Mouse (Mus musculus) intestine, postnatal 0 days (tissue): ENCODE measurements around the gene Gramd1c. TPM values are rescaled to one million over a fixed set of nuclear protein-coding genes. Genes with fewer than 3 reads are reported as not detected.
A peak's percentile ranks its signal among the peaks of the same experiment; 100 is the strongest.

ENCODE experiments used
- ATAC-seq: fragments of 200-750 bp; cut with Nextera tagmentation; 2 replicates; pipeline ENCODE4 v1.8.0; 2017; ENCODE audit warnings: mild to moderate bottlenecking, moderate TSS enrichment, moderate library complexity
- H3K27ac ChIP-seq: fragments of 300-500 bp; sonication (generic); 2 replicates; pipeline ENCODE4 v1.5.1; 2014; ENCODE audit warnings: mild to moderate bottlenecking, low read depth, low read length, moderate library complexity
- H3K27me3 ChIP-seq: fragments of 300-500 bp; sonication (generic); replicated peaks from 2 replicates; pipeline ENCODE4 v1.6.1; 2014; ENCODE audit warnings: low read length, mixed read lengths; ENCODE audit not compliant: control insufficient read depth, insufficient read depth
- H3K36me3 ChIP-seq: fragments of 300-500 bp; sonication (generic); 2 replicates; pipeline ENCODE4 v1.6.1; 2014; ENCODE audit warnings: mild to moderate bottlenecking, moderate library complexity; ENCODE audit not compliant: control insufficient read depth, insufficient read depth
- H3K4me1 ChIP-seq: fragments of 300-500 bp; sonication (generic); replicated peaks from 2 replicates; pipeline ENCODE4 v1.6.1; 2014; ENCODE audit warnings: antibody characterized with exemption, low read length, mixed read lengths; ENCODE audit not compliant: control insufficient read depth, insufficient read depth
- H3K4me2 ChIP-seq: fragments of 300-500 bp; sonication (generic); replicated peaks from 2 replicates; pipeline ENCODE4 v1.6.1; 2014; ENCODE audit warnings: low read depth, mild to moderate bottlenecking, moderate library complexity
- H3K4me3 ChIP-seq: fragments of 300-500 bp; sonication (generic); 2 replicates; pipeline ENCODE4 v1.5.1; 2014; ENCODE audit warnings: low read depth, low read length
- H3K9ac ChIP-seq: fragments of 300-500 bp; sonication (generic); 2 replicates; pipeline ENCODE4 v1.6.1; 2014; ENCODE audit warnings: mild to moderate bottlenecking, low read depth, low read length
- H3K9me3 ChIP-seq: fragments of 300-500 bp; sonication (generic); 2 replicates; pipeline ENCODE4 v1.6.1; 2016; ENCODE audit warnings: mixed run types; ENCODE audit not compliant: control insufficient read depth
- CTCF ChIP-seq: sonication (generic); IDR thresholded peaks from 2 replicates; pipeline ENCODE4 v1.5.1; 2016; ENCODE audit warnings: low read depth, mild to moderate bottlenecking, control low read depth, antibody characterized with exemption, moderate library complexity
- WGBS: fragments of 180-500 bp; shearing (Covaris S2); extraction: QIAGEN DNeasy Blood & Tissue Kit; methylation state at CpG from one replicate; pipeline ENCODE4 v1.1.7; 2014; 5-methylcytosine and 5-hydroxymethylcytosine counted together
- polyA plus RNA-seq: library from polyadenylated mRNA; unstranded; fragments of >200 nt; fragmentation: Nextera tagmentation; extraction: Ambion mirVana; gene quantifications from 2 replicates; pipeline ENCODE4 v1.2.1, GENCODE M21; 2015

Gene Gramd1c
- polyA plus RNA-seq, 1 experiment from 2014 or later: 7.0 TPM

DNA sequence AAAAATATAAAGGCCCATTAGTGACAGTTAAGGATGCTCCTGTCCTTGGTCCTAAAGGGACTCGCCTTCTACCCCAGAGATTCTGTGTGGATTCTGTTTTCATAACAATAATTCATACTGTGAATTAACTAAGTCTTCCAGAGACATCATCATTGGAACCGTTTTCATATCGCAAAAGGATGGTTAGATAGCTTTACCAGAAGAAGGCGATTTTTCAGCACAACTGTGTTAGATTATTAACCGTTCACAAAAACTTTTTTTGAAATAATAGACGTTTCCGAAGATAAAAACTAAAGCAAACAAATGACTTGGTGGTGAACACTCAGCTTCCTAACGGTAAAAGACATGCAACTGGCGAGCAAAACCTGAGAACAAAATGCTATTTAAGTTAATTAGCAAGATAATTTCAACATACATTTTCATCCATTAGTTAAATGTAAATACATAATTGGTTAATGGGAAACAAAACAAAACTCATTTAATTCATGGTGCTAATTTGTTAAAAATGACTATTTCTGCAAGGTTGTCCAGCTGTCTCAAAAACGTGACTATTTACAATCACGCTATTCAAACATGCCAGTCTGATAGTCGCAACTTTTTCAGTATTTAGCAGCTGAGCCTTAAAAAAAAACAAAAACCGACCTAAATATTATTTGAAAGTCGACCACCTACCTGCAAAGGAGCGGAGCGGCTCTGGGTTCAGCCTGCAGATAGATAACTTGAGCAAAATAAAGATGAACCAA, 47.6 kb downstream of the Gramd1c start:
- no peak overlapping the region for H3K27ac ChIP-seq
- H3K4me3 ChIP-seq: peak overlapping the region; percentile 39
- no peaks in the 10 kb centered on the region for H3K27me3 ChIP-seq
- peak overlapping the region; percentile 55 for H3K9ac ChIP-seq
- TF ChIP-seq CTCF: no peak
- no peak for ATAC-seq
- WGBS: 39% methylated on average over 16 of the region's 16 CpGs
- no peaks in the 10 kb centered on the region for H3K4me1 ChIP-seq
- peak overlapping the region; percentile 59 for H3K4me2 ChIP-seq
- 0 out of 2 replicates have a peak, but pooled peaks cover 4% of the 10 kb centered on the region for H3K36me3 ChIP-seq
- H3K9me3 ChIP-seq: no peaks in the 10 kb centered on the region

DNA sequence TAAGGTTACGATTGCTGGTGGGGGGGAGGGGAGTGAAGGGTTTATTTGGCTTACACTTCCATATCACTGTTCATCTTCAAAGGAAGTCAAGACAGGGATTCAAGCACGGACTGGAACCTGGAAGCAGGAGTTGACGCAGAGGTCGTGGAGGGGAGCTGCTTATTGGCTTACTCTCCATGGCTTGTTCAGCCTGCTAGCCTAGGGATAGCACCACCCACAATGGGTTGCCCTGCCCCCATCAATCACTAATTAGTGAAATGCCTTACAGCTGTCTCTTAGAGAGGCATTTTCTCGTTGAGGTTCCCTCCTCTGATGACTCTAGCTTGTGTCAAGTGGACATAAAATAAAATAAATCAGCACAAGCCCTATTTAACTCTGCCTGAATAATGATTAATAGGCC, 52.1 kb downstream of the Gramd1c start:
- Histone ChIP-seq H3K36me3 (peaks cover 22% of the 10 kb centered on the region; the same call in 1 of the 2 replicates), H3K9ac (no peak overlapping the region), H3K4me2 (no peak overlapping the region), H3K27me3 (no peaks in the 10 kb centered on the region), H3K27ac (no peak overlapping the region), H3K9me3 (no peaks in the 10 kb centered on the region), H3K4me1 (no peaks in the 10 kb centered on the region), H3K4me3 (no peak overlapping the region)
- ATAC-seq: no peak
- TF ChIP-seq CTCF: no peak
- 56% methylated on average over 5 of the region's 5 CpGs for WGBS

DNA sequence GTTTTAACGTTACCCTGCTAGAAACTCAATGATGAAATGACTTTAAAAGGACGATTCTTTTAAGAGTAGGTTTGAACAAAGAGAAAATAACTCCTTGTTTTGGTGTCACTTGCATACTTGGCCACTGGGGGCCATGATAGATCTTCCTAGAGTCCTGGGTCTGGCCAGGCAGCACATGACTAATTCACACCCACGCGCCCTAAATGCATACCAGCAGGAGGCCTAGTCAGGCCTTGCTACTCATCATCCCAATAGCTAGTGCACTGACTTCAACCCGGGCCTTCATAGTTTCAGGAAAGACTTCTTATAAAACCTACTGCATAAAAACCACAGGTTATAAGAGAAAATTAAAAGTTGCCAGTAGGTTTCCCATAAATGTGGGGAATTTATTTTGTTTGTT, 61.1 kb downstream of the Gramd1c start:
- H3K4me1 ChIP-seq: no peaks in the 10 kb centered on the region
- WGBS: 65% methylated on average over 5 of the region's 5 CpGs
- H3K4me2 ChIP-seq: no peak overlapping the region
- H3K27me3 ChIP-seq: no peaks in the 10 kb centered on the region
- peaks cover 16% of the 10 kb centered on the region for H3K36me3 ChIP-seq
- H3K9ac ChIP-seq: no peak overlapping the region
- no peak overlapping the region for H3K27ac ChIP-seq
- ATAC-seq: 0 out of 2 replicates have a peak, but pooled peaks have one; percentile 47
- no peaks in the 10 kb centered on the region for H3K9me3 ChIP-seq
- no peak overlapping the region for H3K4me3 ChIP-seq
- peak; percentile 56 for TF ChIP-seq CTCF

DNA sequence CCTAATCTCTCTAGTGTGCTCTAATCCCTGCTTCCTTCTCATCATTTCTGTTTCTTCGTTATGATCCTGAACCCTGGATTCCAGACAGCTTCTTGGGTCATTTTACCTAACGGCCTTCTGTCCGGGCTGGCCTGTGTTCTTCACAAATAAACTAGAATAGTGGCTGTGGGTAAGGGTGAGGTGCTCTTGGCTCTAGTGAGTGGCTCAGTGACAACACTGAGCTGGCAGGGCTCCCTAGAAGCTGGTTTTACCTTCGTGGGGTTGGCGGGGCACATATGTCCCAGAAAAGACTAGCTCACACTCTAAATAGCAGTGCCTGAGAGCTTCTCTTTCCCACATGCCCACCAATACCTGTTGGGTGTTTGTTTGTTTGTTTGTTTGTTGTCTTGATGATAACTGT, 63.6 kb downstream of the Gramd1c start:
- no peak overlapping the region for H3K27ac ChIP-seq
- no peak overlapping the region for H3K4me3 ChIP-seq
- 89% methylated on average over 5 of the region's 5 CpGs for WGBS
- H3K9ac ChIP-seq: no peak overlapping the region
- H3K4me1 ChIP-seq: no peaks in the 10 kb centered on the region
- H3K27me3 ChIP-seq: no peaks in the 10 kb centered on the region
- ATAC-seq: no peak
- peaks cover 6% of the 10 kb centered on the region; the same call in 1 of the 2 replicates for H3K36me3 ChIP-seq
- H3K4me2 ChIP-seq: no peak overlapping the region
- H3K9me3 ChIP-seq: no peaks in the 10 kb centered on the region
- TF ChIP-seq CTCF: no peak

DNA sequence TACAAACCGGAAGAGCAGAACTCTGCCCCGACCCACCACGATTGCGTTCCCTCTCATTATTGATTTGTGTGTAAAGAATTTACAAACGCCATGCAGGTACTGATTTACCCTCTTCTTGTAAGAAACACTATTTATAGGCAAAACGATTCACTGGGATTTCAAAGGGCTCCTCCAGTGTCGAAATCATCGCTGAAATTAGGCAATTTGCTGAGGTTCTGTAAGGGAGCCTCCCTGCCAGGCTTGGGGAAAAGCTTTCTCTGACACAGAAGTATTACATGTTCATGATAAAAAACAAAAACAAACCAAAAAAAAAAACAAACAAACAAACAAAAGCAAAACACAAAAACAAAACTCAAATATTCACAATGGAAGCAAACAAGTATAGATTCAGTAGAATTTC, 64.0 kb downstream of the Gramd1c start:
- no peak overlapping the region for H3K4me2 ChIP-seq
- no peak overlapping the region for H3K27ac ChIP-seq

DNA sequence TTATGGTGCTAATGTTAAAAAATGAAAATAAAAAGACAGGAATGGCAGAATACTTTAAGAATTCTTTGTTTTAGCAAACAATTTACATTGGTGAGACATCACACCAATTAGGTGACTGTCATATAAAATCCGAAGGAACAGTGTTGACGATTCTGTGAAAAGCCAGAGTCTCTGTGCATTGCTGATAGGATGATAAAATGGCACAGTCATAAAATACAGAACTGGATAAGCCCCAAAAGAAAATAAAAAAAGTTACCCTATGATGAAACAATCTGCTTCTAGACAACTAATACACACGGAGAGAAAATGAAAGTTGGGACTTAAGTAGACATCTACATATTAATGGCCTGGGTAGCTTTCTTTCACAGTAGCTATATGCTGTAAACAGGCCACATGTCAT, 68.5 kb downstream of the Gramd1c start:
- no peaks in the 10 kb centered on the region for H3K4me1 ChIP-seq

More for the DNA sequence above, 64.0 kb downstream of the Gramd1c start:
- Histone ChIP-seq H3K4me1 (no peaks in the 10 kb centered on the region), H3K9ac (no peak overlapping the region), H3K36me3 (peaks cover 6% of the 10 kb centered on the region; the same call in 1 of the 2 replicates), H3K4me3 (no peak overlapping the region), H3K27me3 (no peaks in the 10 kb centered on the region), H3K9me3 (no peaks in the 10 kb centered on the region)
- 84% methylated on average over 8 of the region's 8 CpGs for WGBS
- TF ChIP-seq CTCF: no peak
- ATAC-seq: no peak

More for the DNA sequence above, 68.5 kb downstream of the Gramd1c start:
- 67% methylated on average over 3 of the region's 3 CpGs for WGBS
- no peak overlapping the region for H3K4me3 ChIP-seq
- H3K9me3 ChIP-seq: no peaks in the 10 kb centered on the region
- no peak for ATAC-seq
- H3K36me3 ChIP-seq: no peaks in the 10 kb centered on the region
- TF ChIP-seq CTCF: no peak
- no peak overlapping the region for H3K4me2 ChIP-seq
- no peaks in the 10 kb centered on the region for H3K27me3 ChIP-seq
- no peak overlapping the region for H3K9ac ChIP-seq
- H3K27ac ChIP-seq: no peak overlapping the region
